Mouse (Mus musculus) MEL (cell line): ENCODE measurements at regions not wholly inside any gene's neighbourhood (a gene's known extent, or its start where the extent isn't known, plus 50 kb on each side); places are given as distances from the start of the nearest gene placed in this dataset.

Source experiments
- DNase-seq: peaks from one replicate; pipeline ENCODE4 v3.0.0; 2011; ENCODE audit warnings: low read depth, low spot score
- H3K27ac ChIP-seq: 2 replicates; pipeline ENCODE4 v1.5.1; 2012; ENCODE audit warnings: low read depth, mild to moderate bottlenecking, control low read depth, low read length, moderate library complexity; ENCODE audit not compliant: control insufficient read depth
- H3K27me3 ChIP-seq, 2 experiments: fragments of 150-350 bp in 1 of 2; sonication (generic) in 1 of 2; 2 replicates each; pipeline ENCODE4 v1.6.1; 2012; ENCODE audit warnings: low read length in 2 of 2, mild to moderate bottlenecking in 2 of 2, improper control_type of control experiment in 1 of 2, moderate library complexity in 1 of 2; ENCODE audit not compliant: insufficient read depth in 2 of 2, control insufficient read depth in 1 of 2
- H3K36me3 ChIP-seq, 2 experiments: 2 replicates each; pipeline ENCODE4 v1.6.1; 2012 to 2014; ENCODE audit warnings: low read length in 2 of 2, improper control_type of control experiment in 1 of 2, inconsistent platforms in 1 of 2, mild to moderate bottlenecking in 1 of 2; ENCODE audit not compliant: insufficient read depth in 2 of 2, control insufficient read depth in 1 of 2
- H3K4me1 ChIP-seq, 2 experiments: fragments of 150-350 bp in 1 of 2; sonication (generic) in 1 of 2; 2 replicates each; pipeline ENCODE4 v1.6.1; 2012; ENCODE audit warnings: low read length in 2 of 2, improper control_type of control experiment in 1 of 2, mild to moderate bottlenecking in 1 of 2; ENCODE audit not compliant: insufficient read depth in 2 of 2, control insufficient read depth in 1 of 2
- H3K4me3 ChIP-seq, 2 experiments: fragments of 150-350 bp in 1 of 2; sonication (generic) in 1 of 2; 2 replicates each; pipeline ENCODE4 v1.5.1; 2012; ENCODE audit warnings: low read depth in 2 of 2, low read length in 2 of 2, mild to moderate bottlenecking in 2 of 2, moderate library complexity in 2 of 2, control low read depth in 1 of 2, improper control_type of control experiment in 1 of 2; ENCODE audit not compliant: control insufficient read depth in 1 of 2, insufficient read depth in 1 of 2
- H3K79me2 ChIP-seq: 2 replicates; pipeline ENCODE4 v1.6.1; 2012; ENCODE audit warnings: mild to moderate bottlenecking, low read length, moderate library complexity; ENCODE audit not compliant: control insufficient read depth, poor library complexity, insufficient read depth
- H3K9ac ChIP-seq: 2 replicates; pipeline ENCODE4 v1.6.1; 2012; ENCODE audit warnings: low read depth, mild to moderate bottlenecking, control low read depth, low read length, moderate library complexity; ENCODE audit not compliant: control insufficient read depth, poor library complexity, severe bottlenecking
- H3K9me3 ChIP-seq: fragments of 150-350 bp; sonication (generic); replicated peaks from 2 replicates; pipeline ENCODE4 v1.6.1; 2012; ENCODE audit warnings: mild to moderate bottlenecking, low read length, improper control_type of control experiment, moderate library complexity; ENCODE audit not compliant: insufficient read depth
- CHD1 ChIP-seq: IDR thresholded peaks from 2 replicates; pipeline ENCODE4 v1.6.1; 2012; ENCODE audit warnings: low read depth, mild to moderate bottlenecking, inconsistent platforms, low read length, improper control_type of control experiment
- CTCF ChIP-seq, 3 experiments: IDR thresholded peaks in 2 of 3; conservative IDR thresholded peaks in 1 of 3; 2 replicates each; pipeline ENCODE4 v1.5.1; 2011 to 2012; ENCODE audit warnings: low read length in 3 of 3, low read depth in 2 of 3, mild to moderate bottlenecking in 2 of 3, improper control_type of control experiment in 1 of 3, inconsistent platforms in 1 of 3, mixed read lengths in 1 of 3, moderate library complexity in 1 of 3; ENCODE audit not compliant: control insufficient read depth in 1 of 3, insufficient read depth in 1 of 3, poor library complexity in 1 of 3, severe bottlenecking in 1 of 3
- ELF1 ChIP-seq: IDR thresholded peaks from 2 replicates; pipeline ENCODE4 v1.6.1; 2014; ENCODE audit warnings: low read depth, mild to moderate bottlenecking, inconsistent platforms, low read length, improper control_type of control experiment, moderate library complexity
- EP300 ChIP-seq, 2 experiments: IDR thresholded peaks; 2 replicates each; pipeline ENCODE4 v1.6.1; 2011; ENCODE audit warnings: improper control_type of control experiment in 2 of 2, low read length in 2 of 2, low read depth in 1 of 2, mild to moderate bottlenecking in 1 of 2
- ETS1 ChIP-seq: IDR thresholded peaks from 2 replicates; pipeline ENCODE4 v1.6.1; 2012; ENCODE audit warnings: low read depth, mild to moderate bottlenecking, inconsistent platforms, low read length, improper control_type of control experiment, moderate library complexity
- JUND ChIP-seq: IDR thresholded peaks from 2 replicates; pipeline ENCODE4 v1.6.1; 2011; ENCODE audit warnings: low read depth, mild to moderate bottlenecking, improper control_type of control experiment, low read length
- MEF2A ChIP-seq: IDR thresholded peaks from 2 replicates; pipeline ENCODE4 v1.6.1; 2014; ENCODE audit warnings: low read depth, mild to moderate bottlenecking, inconsistent platforms, low read length, improper control_type of control experiment; ENCODE audit not compliant: poor library complexity, insufficient replicate concordance, severe bottlenecking; ENCODE audit errors: extremely low read depth
- MYB ChIP-seq: IDR thresholded peaks from 2 replicates; pipeline ENCODE4 v1.6.1; 2011; ENCODE audit warnings: mild to moderate bottlenecking, low read depth, low read length, improper control_type of control experiment
- MYC ChIP-seq: IDR thresholded peaks from 2 replicates; pipeline ENCODE4 v1.6.1; 2011; ENCODE audit warnings: low read depth, mild to moderate bottlenecking, low read length, improper control_type of control experiment, moderate library complexity
- POLR2AphosphoS5 ChIP-seq: IDR thresholded peaks from 2 replicates; pipeline ENCODE4 v1.6.1; 2012; ENCODE audit warnings: low read depth, borderline replicate concordance, mild to moderate bottlenecking, inconsistent platforms, low read length, moderate library complexity, mixed read lengths
- RAD21 ChIP-seq: IDR thresholded peaks from 2 replicates; pipeline ENCODE4 v1.6.1; 2011; ENCODE audit warnings: mild to moderate bottlenecking, low read depth, low read length, improper control_type of control experiment
- SIN3A ChIP-seq: IDR thresholded peaks from 2 replicates; pipeline ENCODE4 v1.6.1; 2012; ENCODE audit warnings: low read length, improper control_type of control experiment, inconsistent platforms
- TAL1 ChIP-seq: IDR thresholded peaks from 2 replicates; pipeline ENCODE4 v1.6.1; 2012; ENCODE audit warnings: mild to moderate bottlenecking, inconsistent platforms, low read length, moderate library complexity, mixed read lengths
- UBTF ChIP-seq: IDR thresholded peaks from 2 replicates; pipeline ENCODE4 v1.6.1; 2012; ENCODE audit warnings: low read depth, mild to moderate bottlenecking, inconsistent platforms, low read length, improper control_type of control experiment, moderate library complexity, borderline replicate concordance; ENCODE audit not compliant: insufficient read depth
- USF1 ChIP-seq: IDR thresholded peaks from 2 replicates; pipeline ENCODE4 v1.6.1; 2014; ENCODE audit warnings: low read depth, mild to moderate bottlenecking, inconsistent platforms, low read length, improper control_type of control experiment, moderate library complexity
- ZC3H11A ChIP-seq: IDR thresholded peaks from 2 replicates; pipeline ENCODE4 v1.6.1; 2012; ENCODE audit warnings: low read depth, mild to moderate bottlenecking, inconsistent platforms, low read length, improper control_type of control experiment

- Histone ChIP-seq H3K4me1 (no peaks in the 10 kb centered on the region), H3K27me3 (no peaks in the 10 kb centered on the region), H3K27ac (no peak overlapping the region), H3K36me3 (no peaks in the 10 kb centered on the region), H3K79me2 (no peaks in the 10 kb centered on the region), H3K9ac (no peak overlapping the region)
- no peak for TF ChIP-seq UBTF
- TF ChIP-seq, all 39 proteins: peak for 0
- no peak overlapping the region for H3K4me3 ChIP-seq
- no peak for DNase-seq
- no peaks in the 10 kb centered on the region for H3K9me3 ChIP-seq
These were observed 90.9 kb upstream of the Kitl start for GRCm38 (mm10) chr10:99924541-99924940.

- TF ChIP-seq SIN3A (no peak), JUND (no peak), USF1 (no peak), MYC (no peak), TAL1 (no peak), MEF2A (no peak), RAD21 (no peak), CTCF (IDR thresholded peaks at IDR 0.05 in 2 of 3, conservative IDR thresholded peaks at IDR 0.05 in 1 of 3; ENCODE audit: control insufficient read depth in 1 of 3, insufficient read depth in 1 of 3, low read depth in 2 of 3, low read length in 3 of 3, poor library complexity in 1 of 3, severe bottlenecking in 1 of 3) (no peak), MYB (no peak), ETS1 (no peak), ELF1 (no peak), POLR2AphosphoS5 (no peak), ZC3H11A (no peak), EP300 (IDR thresholded peaks at IDR 0.05; ENCODE audit: low read depth in 1 of 2, low read length in 2 of 2) (no peak), CHD1 (no peak)
- Histone ChIP-seq H3K9ac (no peak overlapping the region), H3K27ac (no peak overlapping the region), H3K9me3 (no peaks in the 10 kb centered on the region), H3K36me3 (no peaks in the 10 kb centered on the region), H3K79me2 (no peaks in the 10 kb centered on the region), H3K4me3 (no peak overlapping the region), H3K27me3 (no peaks in the 10 kb centered on the region), H3K4me1 (no peaks in the 10 kb centered on the region)
- no peak for DNase-seq
These were observed 95.5 kb upstream of the Kitl start for GRCm38 (mm10) chr10:99919925-99920324.
